Mouse (Mus musculus): ENCODE measurements at regions not wholly inside any gene's neighbourhood (a gene's known extent, or its start where the extent isn't known, plus 50 kb on each side); places are given as distances from the start of the nearest gene placed in this dataset.

DNA sequence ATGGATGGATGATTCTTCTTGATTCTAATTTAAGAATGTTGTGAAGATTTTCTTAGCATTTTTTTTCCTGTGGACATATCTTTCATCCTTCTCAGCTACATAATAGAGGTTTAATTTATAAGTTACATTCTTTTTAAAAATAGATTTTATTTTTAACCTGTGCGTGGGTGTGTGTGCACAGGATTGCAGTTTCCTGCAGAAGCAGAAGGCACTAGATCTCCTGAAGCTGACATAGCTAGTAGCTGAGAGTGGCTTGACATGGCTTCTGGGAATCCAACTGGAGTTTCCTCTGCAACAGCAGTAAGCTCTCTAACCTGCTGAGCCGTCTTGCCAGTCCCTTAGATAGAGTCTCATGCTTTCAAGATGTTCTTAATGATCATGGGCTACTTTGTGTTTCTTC, 377.5 kb downstream of the Lrriq3 start:
- no peak for DNase-seq (ENCODE audit: low spot score)

DNA sequence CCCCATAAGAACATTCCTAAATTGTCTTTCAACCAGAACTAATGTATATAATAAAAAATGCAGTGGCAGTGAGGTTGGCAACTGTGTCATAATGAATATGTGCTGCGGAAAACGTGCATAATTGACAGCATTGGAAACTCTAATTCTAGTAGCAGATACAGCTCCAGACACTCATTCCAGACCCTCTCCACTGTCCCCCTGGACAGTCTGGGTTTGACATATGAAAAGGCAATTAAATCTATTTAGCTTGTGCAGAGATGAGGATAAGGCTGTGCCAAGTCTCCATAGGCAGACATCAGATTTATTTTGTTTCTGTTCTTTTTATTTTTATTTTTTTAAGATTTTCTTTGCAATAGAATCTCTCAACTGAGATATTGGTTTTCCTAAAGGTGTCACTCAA, 392.3 kb downstream of the Lrriq3 start:
- DNase-seq (ENCODE audit: low spot score) = no peak

DNA sequence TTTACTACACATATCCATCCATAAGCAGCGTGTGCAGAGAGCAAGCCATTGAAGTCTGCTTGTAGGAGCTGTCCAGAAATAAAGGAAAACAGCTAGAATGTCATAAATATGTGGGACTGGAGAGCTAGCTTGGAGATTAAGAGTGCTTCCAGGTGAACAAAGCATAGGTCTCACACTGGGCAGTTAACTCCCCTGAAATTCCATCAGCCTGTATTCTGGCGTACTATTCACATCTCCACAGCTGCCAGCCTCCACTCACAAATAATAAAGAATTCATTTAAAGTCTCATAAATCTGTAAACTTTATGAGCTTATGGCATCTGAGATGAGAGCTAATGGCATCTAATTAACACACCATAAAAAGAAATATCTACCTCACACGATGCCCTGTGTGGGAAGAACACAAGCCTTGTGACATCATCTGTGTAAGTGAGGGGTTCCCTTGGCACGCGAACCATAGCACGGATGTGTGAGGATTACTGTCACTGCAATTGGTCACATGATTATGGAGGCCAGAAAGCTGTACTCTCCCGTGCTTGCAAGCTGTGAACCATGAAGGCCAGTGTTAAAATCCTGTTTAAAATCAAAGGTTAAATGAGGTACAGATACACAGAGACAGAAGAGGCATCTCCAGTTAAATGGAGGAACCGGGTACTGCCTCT, 394.8 kb downstream of the Lrriq3 start:
- DNase-seq (ENCODE audit: low spot score) = no peak

DNA sequence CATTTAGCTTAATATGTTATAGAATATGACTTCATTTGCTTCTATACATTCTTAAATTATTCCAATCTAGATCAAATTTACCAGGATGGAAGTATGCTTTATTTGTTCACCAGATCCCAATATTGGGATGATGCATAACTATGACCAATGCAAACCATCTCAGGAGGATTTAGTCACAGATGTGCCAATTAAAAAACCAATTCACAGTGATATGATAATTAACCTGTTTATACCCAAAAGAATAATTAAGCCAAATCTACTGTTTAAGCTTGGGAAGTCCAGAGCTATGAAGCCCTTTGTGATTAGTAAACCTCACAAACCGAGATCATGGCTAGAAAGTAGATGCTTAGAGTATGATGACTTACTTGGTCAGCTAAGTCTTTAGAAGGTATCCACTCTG, 397.4 kb downstream of the Lrriq3 start:
- no peak for DNase-seq (ENCODE audit: low spot score)

DNA sequence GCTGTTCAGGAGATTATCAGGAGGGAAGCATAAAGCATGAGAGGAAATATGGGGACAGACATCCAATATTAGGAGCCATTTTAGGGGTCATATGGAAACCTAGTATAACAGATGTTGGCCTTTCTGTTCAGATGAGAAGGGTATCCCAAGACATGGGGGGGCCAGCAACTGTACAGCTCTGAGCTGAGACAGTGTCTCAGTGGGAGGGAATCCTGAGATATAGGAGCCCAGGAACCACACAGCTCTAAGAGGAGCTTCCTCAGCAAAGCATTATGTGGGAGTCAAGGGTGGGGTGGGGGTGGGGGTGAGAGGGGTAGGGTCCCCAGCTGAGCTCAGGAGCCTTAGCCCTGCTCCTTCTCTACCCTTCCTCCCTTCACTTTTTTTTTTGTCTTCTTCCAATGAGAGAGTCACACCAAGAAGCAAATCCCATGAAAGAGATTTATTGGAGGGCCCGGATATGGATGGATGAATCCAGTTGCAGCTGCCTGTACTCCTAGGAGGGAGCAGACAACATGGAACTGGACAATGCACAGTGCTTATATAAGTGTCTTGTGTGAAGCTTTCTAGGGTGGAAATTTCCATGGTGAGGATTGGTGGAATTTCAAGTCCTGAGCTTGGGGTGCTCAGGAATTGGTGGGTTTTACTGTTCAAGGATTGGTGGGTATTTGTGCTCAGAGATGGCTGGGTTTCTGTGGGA, 417.1 kb downstream of the Lrriq3 start:
- DNase-seq (ENCODE audit: low spot score) = no peak

DNA sequence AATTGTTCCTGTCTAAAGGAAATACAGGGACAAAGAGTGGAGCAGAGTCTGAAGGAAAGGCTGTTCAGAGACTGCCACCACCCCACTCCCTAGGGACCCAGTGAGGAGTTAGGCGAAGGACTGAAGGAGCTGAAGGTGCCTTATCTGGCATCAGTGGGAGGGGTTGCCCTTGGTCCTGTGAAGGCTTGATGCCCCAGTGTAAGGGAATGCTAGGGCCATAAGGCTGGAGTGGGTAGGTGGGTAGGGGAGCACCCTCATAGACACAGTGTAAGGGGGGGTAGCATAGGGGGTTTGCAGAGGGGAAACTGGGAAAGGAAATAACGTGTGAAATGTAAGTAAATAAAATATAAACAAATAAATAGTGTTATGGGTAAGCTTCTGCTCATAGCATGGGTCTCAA, 420.7 kb downstream of the Lrriq3 start:
- DNase-seq (ENCODE audit: low spot score) = no peak

DNA sequence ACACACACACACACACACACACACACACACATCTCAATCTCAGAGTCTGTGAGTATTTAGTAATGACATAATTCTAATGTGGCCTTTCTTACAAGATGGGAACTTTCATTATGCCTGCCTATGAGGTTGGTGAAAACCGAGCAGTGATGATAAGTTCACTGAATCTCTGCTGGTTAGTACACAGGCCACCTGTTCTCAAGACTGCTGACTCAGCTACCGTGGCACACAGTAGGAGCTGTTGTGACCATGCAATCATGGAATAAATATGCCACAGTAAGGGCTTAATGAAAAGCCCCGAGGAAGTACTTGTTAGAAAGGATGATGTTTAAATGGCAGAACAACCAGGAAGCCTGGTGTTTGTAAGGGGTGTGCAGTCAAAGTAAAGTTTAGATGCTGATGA, 436.1 kb downstream of the Lrriq3 start:
- no peak for DNase-seq (ENCODE audit: low spot score)

DNA sequence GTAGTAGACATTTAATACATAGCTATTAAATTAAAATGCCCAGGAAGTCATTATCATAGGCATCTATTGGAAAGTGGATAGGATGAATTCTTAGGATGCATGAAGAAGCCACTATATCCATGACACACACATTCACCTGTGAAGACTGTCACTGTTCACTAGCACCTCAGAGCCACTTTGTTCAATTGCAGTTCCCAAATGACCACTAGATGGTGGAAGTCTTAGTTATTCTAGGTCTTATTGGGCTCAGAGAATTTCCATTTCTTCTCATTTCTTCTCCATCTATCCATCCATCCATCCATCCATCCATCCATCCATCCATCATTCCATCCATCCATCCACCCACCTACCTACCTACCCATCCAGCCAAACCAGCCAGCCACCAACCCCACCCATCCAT, 437.6 kb downstream of the Lrriq3 start:
- peak; percentile 20 for DNase-seq (ENCODE audit: low spot score)

DNA sequence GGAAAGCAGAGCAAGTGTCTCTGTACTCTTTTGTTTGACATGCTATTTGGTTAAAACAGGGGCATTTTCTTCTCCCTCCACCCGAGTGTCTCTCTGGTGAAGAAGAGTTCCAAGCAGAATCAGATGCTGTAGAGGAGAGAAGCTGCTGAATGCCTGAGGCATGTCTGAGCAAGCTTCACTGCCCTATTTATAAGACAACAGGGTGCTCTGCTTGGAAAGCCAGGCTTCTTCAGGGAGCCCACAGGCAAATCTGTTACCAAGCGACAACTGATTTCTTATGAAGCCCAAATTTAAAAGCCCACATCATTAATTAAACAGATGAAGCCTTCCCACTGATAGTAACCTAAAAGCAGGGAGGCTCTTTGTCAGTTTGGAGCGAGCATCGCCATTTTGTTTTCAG, 438.8 kb downstream of the Lrriq3 start:
- no peak for DNase-seq (ENCODE audit: low spot score)

DNA sequence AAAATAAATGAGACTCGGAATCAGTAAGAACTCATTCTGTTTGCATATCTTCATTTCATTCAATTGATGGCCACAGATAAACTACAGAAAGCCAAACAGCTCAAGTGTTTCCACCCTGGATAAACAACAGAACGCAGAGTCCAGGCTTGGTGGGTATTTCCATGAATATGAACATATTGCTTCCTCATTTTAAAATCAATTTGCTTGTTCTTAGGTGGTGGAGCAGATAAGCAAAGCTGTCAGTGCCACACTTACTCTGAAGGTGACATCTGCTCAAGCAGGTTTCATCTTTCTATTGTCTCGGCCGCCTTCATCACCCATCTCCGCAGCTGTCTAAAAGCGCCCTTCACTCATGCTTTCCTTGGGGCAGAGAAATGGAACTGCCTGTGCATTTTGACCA, 455.0 kb downstream of the Lrriq3 start:
- no peak for DNase-seq (ENCODE audit: low spot score)

DNA sequence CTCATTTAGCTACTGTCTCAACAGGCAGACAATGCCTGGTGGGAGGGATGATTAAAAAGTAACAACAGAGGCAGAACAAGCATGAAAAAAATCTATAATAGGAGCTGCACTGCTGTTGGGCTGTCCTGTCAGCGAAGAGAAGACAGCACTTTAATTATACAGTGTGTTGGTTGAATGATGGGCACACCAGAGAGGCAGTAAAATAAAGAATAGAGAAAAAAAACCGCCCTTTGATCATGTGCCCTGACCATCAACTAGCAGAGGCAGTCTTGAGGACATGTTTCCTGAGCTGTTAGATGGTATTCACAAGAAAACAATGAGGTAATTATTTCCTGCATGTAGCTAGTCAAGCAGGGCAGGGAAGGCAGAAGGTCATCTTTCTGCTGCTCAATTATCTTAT, 483.9 kb downstream of the Lrriq3 start:
- DNase-seq (ENCODE audit: low spot score) = peak; percentile 84

DNA sequence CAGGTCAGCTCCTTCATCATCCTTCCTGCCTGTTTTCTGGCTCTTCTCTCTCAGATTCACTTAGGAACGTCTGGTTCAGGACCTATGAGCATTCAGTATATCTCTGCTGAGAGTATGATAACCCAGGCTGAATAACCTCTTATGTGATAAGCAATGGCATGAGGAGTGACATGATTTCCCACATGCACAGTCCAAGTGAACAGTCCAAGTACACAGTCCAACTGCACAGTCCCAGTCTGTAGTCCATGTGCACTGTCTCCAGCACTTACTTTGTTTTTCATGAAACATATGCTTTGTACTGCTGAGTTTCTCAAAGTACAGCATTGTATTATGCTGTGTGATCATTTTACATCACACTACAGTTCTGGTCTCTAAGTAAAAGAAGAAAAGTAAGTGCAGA, 510.8 kb downstream of the Lrriq3 start:
- DNase-seq (ENCODE audit: low spot score) = no peak

All from retina, embryonic 14.5 days (tissue).